Mouse (Mus musculus): Measurements from ENCODE around the gene Xpc. TPM values are rescaled to one million over a fixed set of nuclear protein-coding genes. Genes with fewer than 3 reads are reported as not detected.
"Not testable (repeated sequence)": the region's sequence is repeated elsewhere in the genome, so short reads cannot be mapped to it uniquely, and the experiment has no call there.

The Xpc gene
- polyA plus RNA-seq, 1 experiment from 2014 or later = 21.0 TPM

- H3K36me3 ChIP-seq (ENCODE audit: control insufficient read depth, insufficient read depth, low read length) = 0 out of 2 replicates have a peak, but pooled peaks cover 3% of the 10 kb centered on the region
- 37% methylated on average over 6 of the region's 6 CpGs for WGBS
- DNase-seq (ENCODE audit: low spot score) = no peak
Measured at GRCm38 (mm10) chr6:91472319-91472718, 43.4 kb downstream of the Xpc start.

GRCm38 (mm10) chr6:91471427-91471826 is 44.3 kb downstream of the Xpc start:
- not testable (repeated sequence) for H3K4me3 ChIP-seq (ENCODE audit: low read depth, low read length); ATAC-seq (ENCODE audit: low FRiP score); H3K4me1 ChIP-seq (replicated peaks; ENCODE audit: control insufficient read depth, insufficient read depth, low read length); H3K27me3 ChIP-seq (ENCODE audit: control insufficient read depth, insufficient read depth, low read length); H3K4me2 ChIP-seq (replicated peaks; ENCODE audit: low read depth, low read length); H3K9me3 ChIP-seq (ENCODE audit: control insufficient read depth, low read length); H3K9ac ChIP-seq (ENCODE audit: low read depth, low read length); H3K36me3 ChIP-seq (ENCODE audit: control insufficient read depth, insufficient read depth, low read length); H3K27ac ChIP-seq (ENCODE audit: low read depth, low read length); DNase-seq (ENCODE audit: low spot score)
- 93% methylated on average over 3 of the region's 3 CpGs for WGBS

More at GRCm38 (mm10) chr6:91472319-91472718, 43.4 kb downstream of the Xpc start:
- peak overlapping the region; percentile 80 for H3K4me3 ChIP-seq (ENCODE audit: low read depth, low read length)
- H3K9ac ChIP-seq (ENCODE audit: low read depth, low read length) = peak overlapping the region; percentile 79; the same call in 1 of the 2 replicates
- H3K4me1 ChIP-seq (replicated peaks; ENCODE audit: control insufficient read depth, insufficient read depth, low read length) = peaks cover 7% of the 10 kb centered on the region
- no peaks in the 10 kb centered on the region for H3K27me3 ChIP-seq (ENCODE audit: control insufficient read depth, insufficient read depth, low read length)
- H3K27ac ChIP-seq (ENCODE audit: low read depth, low read length) = no peak overlapping the region
- peak overlapping the region; percentile 62 for H3K4me2 ChIP-seq (replicated peaks; ENCODE audit: low read depth, low read length)
- no peaks in the 10 kb centered on the region for H3K9me3 ChIP-seq (ENCODE audit: control insufficient read depth, low read length)
- no peak for ATAC-seq (ENCODE audit: low FRiP score)

- WGBS = 91% methylated on average over 2 of the region's 2 CpGs
- Histone ChIP-seq H3K9ac (ENCODE audit: low read depth, low read length) (no peak overlapping the region), H3K27me3 (ENCODE audit: control insufficient read depth, insufficient read depth, low read length) (no peaks in the 10 kb centered on the region), H3K9me3 (ENCODE audit: control insufficient read depth, low read length) (no peaks in the 10 kb centered on the region), H3K27ac (ENCODE audit: low read depth, low read length) (no peak overlapping the region), H3K4me2 (replicated peaks; ENCODE audit: low read depth, low read length) (no peak overlapping the region), H3K4me1 (replicated peaks; ENCODE audit: control insufficient read depth, insufficient read depth, low read length) (peaks cover 7% of the 10 kb centered on the region), H3K4me3 (ENCODE audit: low read depth, low read length) (no peak overlapping the region), H3K36me3 (ENCODE audit: control insufficient read depth, insufficient read depth, low read length) (0 out of 2 replicates have a peak, but pooled peaks cover 2% of the 10 kb centered on the region)
- no peak for DNase-seq (ENCODE audit: low spot score)
- ATAC-seq (ENCODE audit: low FRiP score) = no peak
Measured at GRCm38 (mm10) chr6:91470712-91471111, 45.0 kb downstream of the Xpc start.

GRCm38 (mm10) chr6:91467106-91467505 is 48.6 kb downstream of the Xpc start:
- no peak overlapping the region for H3K27ac ChIP-seq (ENCODE audit: low read depth, low read length)
- peaks cover 7% of the 10 kb centered on the region for H3K36me3 ChIP-seq (ENCODE audit: control insufficient read depth, insufficient read depth, low read length)
- no peak overlapping the region for H3K4me2 ChIP-seq (replicated peaks; ENCODE audit: low read depth, low read length)
- WGBS = 86% methylated on average over 1 of the region's 1 CpGs
- DNase-seq (ENCODE audit: low spot score) (no peak), ATAC-seq (ENCODE audit: low FRiP score) (no peak)
- no peak overlapping the region for H3K9ac ChIP-seq (ENCODE audit: low read depth, low read length)
- H3K9me3 ChIP-seq (ENCODE audit: control insufficient read depth, low read length) = no peaks in the 10 kb centered on the region
- no peaks in the 10 kb centered on the region for H3K27me3 ChIP-seq (ENCODE audit: control insufficient read depth, insufficient read depth, low read length)
- H3K4me1 ChIP-seq (replicated peaks; ENCODE audit: control insufficient read depth, insufficient read depth, low read length) = no peaks in the 10 kb centered on the region
- H3K4me3 ChIP-seq (ENCODE audit: low read depth, low read length) = no peak overlapping the region

GRCm38 (mm10) chr6:91465756-91466155 is 49.9 kb downstream of the Xpc start:
- Histone ChIP-seq H3K27me3 (ENCODE audit: control insufficient read depth, insufficient read depth, low read length) (no peaks in the 10 kb centered on the region), H3K9me3 (ENCODE audit: control insufficient read depth, low read length) (no peaks in the 10 kb centered on the region), H3K9ac (ENCODE audit: low read depth, low read length) (no peak overlapping the region), H3K4me2 (replicated peaks; ENCODE audit: low read depth, low read length) (no peak overlapping the region), H3K27ac (ENCODE audit: low read depth, low read length) (no peak overlapping the region), H3K36me3 (ENCODE audit: control insufficient read depth, insufficient read depth, low read length) (peaks cover 7% of the 10 kb centered on the region), H3K4me3 (ENCODE audit: low read depth, low read length) (no peak overlapping the region), H3K4me1 (replicated peaks; ENCODE audit: control insufficient read depth, insufficient read depth, low read length) (no peaks in the 10 kb centered on the region)
- WGBS = 94% methylated on average over 2 of the region's 2 CpGs
- ATAC-seq (ENCODE audit: low FRiP score) (no peak), DNase-seq (ENCODE audit: low spot score) (no peak)

GRCm38 (mm10) chr6:91459471-91459870 is 56.2 kb downstream of the Xpc start:
- Histone ChIP-seq H3K4me2 (replicated peaks; ENCODE audit: low read depth, low read length) (no peak overlapping the region), H3K9me3 (ENCODE audit: control insufficient read depth, low read length) (no peaks in the 10 kb centered on the region), H3K4me3 (ENCODE audit: low read depth, low read length) (no peak overlapping the region), H3K27ac (ENCODE audit: low read depth, low read length) (no peak overlapping the region), H3K36me3 (ENCODE audit: control insufficient read depth, insufficient read depth, low read length) (peaks cover 5% of the 10 kb centered on the region), H3K9ac (ENCODE audit: low read depth, low read length) (no peak overlapping the region), H3K27me3 (ENCODE audit: control insufficient read depth, insufficient read depth, low read length) (no peaks in the 10 kb centered on the region), H3K4me1 (replicated peaks; ENCODE audit: control insufficient read depth, insufficient read depth, low read length) (no peaks in the 10 kb centered on the region)
- DNase-seq (ENCODE audit: low spot score) = no peak
- 92% methylated on average over 1 of the region's 1 CpGs for WGBS
- ATAC-seq (ENCODE audit: low FRiP score) = no peak

GRCm38 (mm10) chr6:91454546-91454945 is 61.1 kb downstream of the Xpc start:
- Histone ChIP-seq H3K9ac (ENCODE audit: low read depth, low read length) (no peak overlapping the region), H3K27me3 (ENCODE audit: control insufficient read depth, insufficient read depth, low read length) (no peaks in the 10 kb centered on the region), H3K4me3 (ENCODE audit: low read depth, low read length) (no peak overlapping the region), H3K4me2 (replicated peaks; ENCODE audit: low read depth, low read length) (no peak overlapping the region), H3K9me3 (ENCODE audit: control insufficient read depth, low read length) (no peaks in the 10 kb centered on the region), H3K4me1 (replicated peaks; ENCODE audit: control insufficient read depth, insufficient read depth, low read length) (no peaks in the 10 kb centered on the region), H3K36me3 (ENCODE audit: control insufficient read depth, insufficient read depth, low read length) (no peaks in the 10 kb centered on the region), H3K27ac (ENCODE audit: low read depth, low read length) (no peak overlapping the region)
- whole genome bisulfite sequencing = 61% methylated on average over 5 of the region's 5 CpGs
- ATAC-seq (ENCODE audit: low FRiP score) (no peak), DNase-seq (ENCODE audit: low spot score) (no peak)

GRCm38 (mm10) chr6:91452056-91452455 is 63.6 kb downstream of the Xpc start:
- H3K27ac ChIP-seq (ENCODE audit: low read depth, low read length) = no peak overlapping the region
- no peak overlapping the region for H3K4me2 ChIP-seq (replicated peaks; ENCODE audit: low read depth, low read length)
- no peak for ATAC-seq (ENCODE audit: low FRiP score)
- peak; percentile 5 for DNase-seq (ENCODE audit: low spot score)
- H3K9ac ChIP-seq (ENCODE audit: low read depth, low read length) = no peak overlapping the region
- H3K4me1 ChIP-seq (replicated peaks; ENCODE audit: control insufficient read depth, insufficient read depth, low read length) = no peaks in the 10 kb centered on the region
- no peaks in the 10 kb centered on the region for H3K36me3 ChIP-seq (ENCODE audit: control insufficient read depth, insufficient read depth, low read length)
- WGBS = 62% methylated on average over 1 of the region's 1 CpGs
- H3K4me3 ChIP-seq (ENCODE audit: low read depth, low read length) = no peak overlapping the region
- no peaks in the 10 kb centered on the region for H3K9me3 ChIP-seq (ENCODE audit: control insufficient read depth, low read length)
- H3K27me3 ChIP-seq (ENCODE audit: control insufficient read depth, insufficient read depth, low read length) = no peaks in the 10 kb centered on the region

GRCm38 (mm10) chr6:91449472-91450225 is 66.0 kb downstream of the Xpc start:
- Histone ChIP-seq H3K4me1 (replicated peaks; ENCODE audit: control insufficient read depth, insufficient read depth, low read length) (no peaks in the 10 kb centered on the region), H3K36me3 (ENCODE audit: control insufficient read depth, insufficient read depth, low read length) (no peaks in the 10 kb centered on the region), H3K9ac (ENCODE audit: low read depth, low read length) (no peak overlapping the region), H3K4me2 (replicated peaks; ENCODE audit: low read depth, low read length) (no peak overlapping the region), H3K27ac (ENCODE audit: low read depth, low read length) (no peak overlapping the region), H3K4me3 (ENCODE audit: low read depth, low read length) (no peak overlapping the region), H3K9me3 (ENCODE audit: control insufficient read depth, low read length) (no peaks in the 10 kb centered on the region), H3K27me3 (ENCODE audit: control insufficient read depth, insufficient read depth, low read length) (no peaks in the 10 kb centered on the region)
- no peak for ATAC-seq (ENCODE audit: low FRiP score)
- no peak for DNase-seq (ENCODE audit: low spot score)
- 62% methylated on average over 3 of the region's 3 CpGs for WGBS
